Mouse (Mus musculus) lung, embryonic 14.5 days (tissue): ENCODE measurements around the gene Pglyrp2. TPM values are rescaled to one million over a fixed set of nuclear protein-coding genes. Genes with fewer than 3 reads are reported as not detected.

Experiments
- ATAC-seq: fragments of 200-750 bp; cut with Nextera tagmentation; 2 replicates; pipeline ENCODE4 v1.8.0; 2017; ENCODE audit warnings: mild to moderate bottlenecking, moderate TSS enrichment, moderate library complexity; ENCODE audit not compliant: insufficient read depth
- DNase-seq: peaks from one replicate; pipeline ENCODE4 v3.0.0-alpha.2; 2015
- H3K27ac ChIP-seq: fragments of 300-500 bp; sonication (generic); 2 replicates; pipeline ENCODE4 v1.5.1; 2014; ENCODE audit warnings: low read depth, mild to moderate bottlenecking, moderate library complexity
- H3K27me3 ChIP-seq: fragments of 300-500 bp; sonication (generic); 2 replicates; pipeline ENCODE4 v1.6.1; 2014; ENCODE audit warnings: low read length, control low read depth; ENCODE audit not compliant: insufficient read depth
- H3K36me3 ChIP-seq: fragments of 300-500 bp; sonication (generic); 2 replicates; pipeline ENCODE4 v1.6.1; 2014; ENCODE audit warnings: control low read depth; ENCODE audit not compliant: insufficient read depth
- H3K4me1 ChIP-seq: fragments of 300-500 bp; sonication (generic); 2 replicates; pipeline ENCODE4 v1.6.1; 2014; ENCODE audit warnings: antibody characterized with exemption, control low read depth; ENCODE audit not compliant: insufficient read depth
- H3K4me2 ChIP-seq: fragments of 300-500 bp; sonication (generic); 2 replicates; pipeline ENCODE4 v1.6.1; 2014; ENCODE audit warnings: mild to moderate bottlenecking
- H3K4me3 ChIP-seq: fragments of 300-500 bp; sonication (generic); 2 replicates; pipeline ENCODE4 v1.5.1; 2014; ENCODE audit warnings: low read depth, low read length
- H3K9ac ChIP-seq: fragments of 300-500 bp; sonication (generic); 2 replicates; pipeline ENCODE4 v1.6.1; 2014
- H3K9me3 ChIP-seq: fragments of 300-500 bp; sonication (generic); 2 replicates; pipeline ENCODE4 v1.6.1; 2016; ENCODE audit warnings: low read depth, low read length, control low read depth
- CTCF ChIP-seq: IDR thresholded peaks from 2 replicates; pipeline ENCODE4 v1.5.1; 2016; ENCODE audit warnings: antibody characterized with exemption, low read depth
- WGBS: fragments of 180-500 bp; shearing (Covaris S2); extraction: QIAGEN DNeasy Blood & Tissue Kit; methylation state at CpG from one replicate; pipeline ENCODE4 v1.1.7; 2014; 5-methylcytosine and 5-hydroxymethylcytosine counted together
- polyA plus RNA-seq: library from polyadenylated mRNA; unstranded; fragments of >200 nt; fragmentation: Nextera tagmentation; extraction: Ambion mirVana; gene quantifications from 2 replicates; pipeline ENCODE4 v1.2.1, GENCODE M21; 2014

The Pglyrp2 gene
- polyA plus RNA-seq, 1 experiment from 2014 or later = 0.07 TPM

GRCm38 (mm10) chr17:32450844-32451537, 27.0 kb upstream of the Pglyrp2 start:
- Histone ChIP-seq H3K9me3 (no peaks in the 10 kb centered on the region), H3K4me3 (no peak overlapping the region), H3K36me3 (no peaks in the 10 kb centered on the region), H3K4me1 (0 out of 2 replicates have a peak, but pooled peaks cover 3% of the 10 kb centered on the region), H3K4me2 (no peak overlapping the region), H3K9ac (no peak overlapping the region), H3K27ac (no peak overlapping the region), H3K27me3 (peaks cover 9% of the 10 kb centered on the region; the same call in 1 of the 2 replicates)
- ATAC-seq (no peak), DNase-seq (no peak)
- no peak for TF ChIP-seq CTCF
- WGBS = 21% methylated on average over 2 of the region's 2 CpGs

DNA sequence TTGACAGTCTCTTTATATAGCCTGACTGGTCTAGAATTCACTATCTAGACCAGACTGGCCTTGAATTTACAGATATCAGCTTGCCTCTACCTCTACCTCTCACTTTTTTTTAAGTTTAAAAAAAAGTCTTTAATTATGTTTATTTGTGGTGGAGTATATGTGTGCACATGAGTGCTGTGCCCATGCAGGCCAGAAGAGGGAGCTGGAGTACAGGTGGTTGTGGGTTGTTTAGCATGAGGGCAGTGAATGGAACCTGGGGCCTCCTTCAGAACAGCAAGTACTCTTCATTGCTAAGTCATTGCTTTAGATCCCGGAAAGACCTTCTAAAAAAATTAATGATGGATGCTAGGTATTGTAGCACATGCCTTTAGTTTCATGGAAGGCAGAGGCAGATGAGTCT, 25.1 kb upstream of the Pglyrp2 start:
- Histone ChIP-seq H3K9me3 (no peaks in the 10 kb centered on the region), H3K9ac (no peak overlapping the region), H3K27ac (no peak overlapping the region), H3K4me3 (no peak overlapping the region), H3K36me3 (no peaks in the 10 kb centered on the region), H3K27me3 (peaks cover 9% of the 10 kb centered on the region; the same call in 1 of the 2 replicates), H3K4me2 (no peak overlapping the region), H3K4me1 (no peaks in the 10 kb centered on the region)
- 97% methylated on average over 1 of the region's 1 CpGs for WGBS
- 0 out of 2 replicates have a peak, but pooled peaks have one; percentile 11 for TF ChIP-seq CTCF
- no peak for DNase-seq
- no peak for ATAC-seq

DNA sequence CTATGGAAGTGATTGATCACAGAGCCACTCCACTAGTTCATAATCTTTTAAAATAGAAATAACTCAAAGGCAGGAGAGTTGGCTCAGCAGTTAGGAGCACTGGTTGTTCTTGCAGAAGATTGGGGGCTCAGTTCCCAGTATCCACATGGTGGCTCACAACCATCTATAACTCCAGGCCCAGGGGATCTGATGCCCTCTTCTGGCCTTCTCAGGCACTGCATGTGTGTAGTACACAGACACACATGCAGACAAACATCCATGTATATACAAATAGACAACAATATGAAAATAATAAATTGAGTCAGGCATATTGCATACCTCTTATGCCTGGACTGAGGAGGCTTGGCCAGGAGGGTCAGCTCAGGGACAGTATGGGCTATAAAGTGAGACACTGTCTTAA, 23.2 kb upstream of the Pglyrp2 start:
- no peak overlapping the region for H3K4me3 ChIP-seq
- no peak overlapping the region for H3K27ac ChIP-seq
- no peak overlapping the region for H3K4me2 ChIP-seq
- H3K36me3 ChIP-seq = no peaks in the 10 kb centered on the region
- H3K9ac ChIP-seq = no peak overlapping the region
- no peak for DNase-seq
- no peak for ATAC-seq
- no peaks in the 10 kb centered on the region for H3K27me3 ChIP-seq
- H3K9me3 ChIP-seq = no peaks in the 10 kb centered on the region
- no peak for TF ChIP-seq CTCF
- H3K4me1 ChIP-seq = no peaks in the 10 kb centered on the region

- no peak overlapping the region for H3K9ac ChIP-seq
- no peak overlapping the region for H3K4me3 ChIP-seq
- H3K4me2 ChIP-seq = no peak overlapping the region
- H3K27me3 ChIP-seq = no peaks in the 10 kb centered on the region
- no peaks in the 10 kb centered on the region for H3K9me3 ChIP-seq
- H3K36me3 ChIP-seq = no peaks in the 10 kb centered on the region
- H3K27ac ChIP-seq = no peak overlapping the region
- no peaks in the 10 kb centered on the region for H3K4me1 ChIP-seq
- ATAC-seq = no peak
- no peak for TF ChIP-seq CTCF
- WGBS = 57% methylated on average over 5 of the region's 5 CpGs
- DNase-seq = no peak
Measured at GRCm38 (mm10) chr17:32445016-32445415, 21.0 kb upstream of the Pglyrp2 start.

GRCm38 (mm10) chr17:32443245-32443644, 19.3 kb upstream of the Pglyrp2 start:
- Histone ChIP-seq H3K4me2 (no peak overlapping the region), H3K4me1 (no peaks in the 10 kb centered on the region), H3K9ac (no peak overlapping the region), H3K27ac (no peak overlapping the region), H3K4me3 (no peak overlapping the region), H3K9me3 (no peaks in the 10 kb centered on the region), H3K27me3 (no peaks in the 10 kb centered on the region), H3K36me3 (no peaks in the 10 kb centered on the region)
- ATAC-seq (no peak), DNase-seq (no peak)
- TF ChIP-seq CTCF = no peak
- WGBS = 72% methylated on average over 6 of the region's 6 CpGs

DNA sequence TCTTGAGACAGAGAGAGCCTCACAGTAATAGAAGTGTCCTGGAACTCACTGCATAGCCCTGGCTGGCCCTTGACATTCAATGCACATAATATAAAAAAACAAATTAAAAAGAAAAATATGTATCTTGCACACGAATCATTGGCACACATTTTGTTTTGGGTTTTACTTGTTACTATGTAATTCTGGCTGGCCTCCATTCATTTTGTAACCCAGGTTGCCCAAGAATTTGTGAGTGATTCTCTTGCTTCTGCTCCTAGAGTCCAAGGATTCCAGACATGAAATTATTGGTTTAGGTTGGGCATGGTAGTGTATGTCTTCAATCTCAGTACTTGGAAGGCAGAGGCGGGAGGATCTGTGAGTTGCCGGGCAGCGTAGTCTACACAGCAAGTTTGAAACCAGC, 13.1 kb upstream of the Pglyrp2 start:
- 90% methylated on average over 4 of the region's 4 CpGs for WGBS
- DNase-seq = no peak
- H3K4me2 ChIP-seq = no peak overlapping the region
- TF ChIP-seq CTCF = no peak
- no peaks in the 10 kb centered on the region for H3K9me3 ChIP-seq
- no peaks in the 10 kb centered on the region for H3K27me3 ChIP-seq
- no peak overlapping the region for H3K4me3 ChIP-seq
- no peak for ATAC-seq
- no peak overlapping the region for H3K27ac ChIP-seq
- H3K9ac ChIP-seq = no peak overlapping the region
- H3K36me3 ChIP-seq = no peaks in the 10 kb centered on the region
- H3K4me1 ChIP-seq = no peaks in the 10 kb centered on the region

- no peak overlapping the region for H3K4me2 ChIP-seq
- 70% methylated on average over 5 of the region's 5 CpGs for WGBS
- no peak for DNase-seq
- H3K27ac ChIP-seq = no peak overlapping the region
- no peaks in the 10 kb centered on the region for H3K27me3 ChIP-seq
- H3K36me3 ChIP-seq = no peaks in the 10 kb centered on the region
- H3K4me3 ChIP-seq = no peak overlapping the region
- no peak for ATAC-seq
- H3K4me1 ChIP-seq = no peaks in the 10 kb centered on the region
- no peak for TF ChIP-seq CTCF
- H3K9ac ChIP-seq = no peak overlapping the region
- no peaks in the 10 kb centered on the region for H3K9me3 ChIP-seq
Measured at GRCm38 (mm10) chr17:32435151-32435550, 11.2 kb upstream of the Pglyrp2 start.
